Mouse (Mus musculus) gastrocnemius, postnatal 10 days (tissue): ENCODE data around the gene Robo1. TPM values are rescaled to one million over a fixed set of nuclear protein-coding genes. Genes with fewer than 3 reads are reported as not detected.
A peak's percentile ranks its signal among the peaks of the same experiment; 100 is the strongest.

Experiments used
- DNase-seq: peaks from one replicate; pipeline ENCODE4 v3.0.0; 2021; ENCODE audit warnings: mixed read lengths
- total RNA-seq, 2 experiments: library from RNA; stranded (reverse); gene quantifications; 2 replicates each; pipeline ENCODE4 v1.2.3; 2021

Robo1 gene
- total RNA-seq, 2 experiments from 2014 or later: 8.3 to 12.8 TPM

DNA sequence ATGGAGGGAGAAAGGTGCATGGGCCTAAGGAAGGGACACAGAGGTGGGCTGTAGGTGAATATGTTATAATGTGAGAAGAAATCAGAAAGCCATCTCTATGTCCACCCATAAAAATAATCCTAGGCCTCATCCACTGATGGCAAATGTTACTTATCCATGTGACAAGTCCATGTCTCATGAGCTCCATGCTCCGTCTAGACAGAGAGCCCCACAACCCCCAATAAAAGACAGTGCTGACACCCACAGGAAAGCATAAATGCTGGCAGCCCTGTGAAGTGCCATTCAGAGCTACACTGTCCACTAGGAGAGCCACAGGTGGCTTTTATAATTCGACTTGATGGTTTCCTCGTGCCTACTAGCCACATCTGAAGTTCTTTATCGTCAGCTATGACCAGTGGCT lies 694.6 kb downstream of the Robo1 start:
- no peak for DNase-seq

DNA sequence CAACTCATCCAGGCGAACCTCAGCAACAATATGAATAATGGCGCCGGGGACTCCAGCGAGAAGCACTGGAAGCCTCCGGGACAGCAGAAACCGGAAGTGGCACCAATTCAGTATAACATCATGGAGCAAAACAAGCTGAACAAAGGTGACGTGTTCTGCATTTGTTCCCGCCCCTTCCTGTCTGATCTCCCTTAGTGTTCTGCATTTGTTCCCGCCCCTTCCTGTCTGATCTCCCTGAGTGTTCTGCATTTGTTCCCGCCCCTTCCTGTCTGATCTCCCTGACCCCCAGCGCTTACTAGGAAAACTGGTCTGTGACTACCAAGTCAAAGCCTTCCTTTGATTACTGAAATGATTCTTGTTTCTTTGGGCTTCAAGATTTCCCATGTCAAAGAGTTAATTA lies 696.5 kb downstream of the Robo1 start:
- DNase-seq: no peak

DNA sequence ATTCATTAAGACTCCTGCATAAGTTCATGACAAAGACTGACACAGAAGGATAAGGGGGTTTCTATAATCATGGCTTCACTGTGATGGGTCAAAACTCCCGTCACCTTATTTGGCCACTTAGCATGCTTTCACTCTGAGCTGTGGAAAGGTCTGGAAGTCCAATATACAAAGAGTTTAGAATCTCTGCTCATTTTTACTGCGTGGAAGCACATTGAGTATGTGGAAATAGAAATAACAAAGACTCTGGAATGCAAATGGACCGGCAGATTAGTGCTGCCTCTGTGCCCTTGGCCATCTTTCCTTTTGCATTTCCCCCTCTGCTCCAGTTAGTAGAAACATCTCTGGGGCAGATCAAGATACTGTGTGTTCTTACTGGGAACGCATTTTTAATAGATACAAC lies 697.7 kb downstream of the Robo1 start:
- DNase-seq: no peak

DNA sequence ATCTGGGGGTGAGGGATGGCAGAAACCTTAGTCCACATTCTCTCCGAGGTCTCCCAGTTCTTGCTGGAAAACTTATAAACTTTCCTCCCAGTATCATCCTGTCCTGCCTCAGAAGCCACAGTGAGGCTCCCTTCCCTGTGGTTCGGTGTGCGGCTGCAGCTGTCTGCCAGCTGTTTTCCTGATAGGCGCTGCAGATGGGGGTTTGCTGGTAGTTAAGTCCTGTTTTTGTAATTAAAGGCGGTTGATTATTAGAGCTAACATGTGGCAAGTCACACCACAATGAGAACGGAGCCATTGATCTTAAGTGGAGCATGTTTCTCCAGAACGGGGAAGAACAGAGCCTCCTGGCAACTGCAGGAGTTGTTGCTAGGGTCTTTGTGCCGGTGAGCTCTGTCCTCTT lies 699.3 kb downstream of the Robo1 start:
- no peak for DNase-seq

DNA sequence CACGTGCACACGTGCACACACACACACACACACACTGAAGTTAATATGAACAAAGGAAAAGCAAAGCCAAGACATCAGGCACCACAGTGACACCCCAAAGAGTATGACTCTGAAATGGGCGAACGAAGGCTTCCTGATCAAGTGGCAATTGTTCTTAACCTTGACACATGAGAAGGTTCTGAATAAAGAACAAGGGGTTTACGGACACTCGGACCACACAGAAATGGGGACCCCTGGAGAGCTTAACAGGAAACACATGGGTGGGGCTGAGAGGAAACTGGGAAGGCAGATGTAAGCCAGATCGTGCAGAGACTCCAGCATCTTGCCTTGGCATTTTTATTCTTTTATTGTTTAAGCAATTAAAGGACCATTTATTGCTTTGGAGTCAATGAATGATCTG lies 703.2 kb downstream of the Robo1 start:
- DNase-seq: no peak

DNA sequence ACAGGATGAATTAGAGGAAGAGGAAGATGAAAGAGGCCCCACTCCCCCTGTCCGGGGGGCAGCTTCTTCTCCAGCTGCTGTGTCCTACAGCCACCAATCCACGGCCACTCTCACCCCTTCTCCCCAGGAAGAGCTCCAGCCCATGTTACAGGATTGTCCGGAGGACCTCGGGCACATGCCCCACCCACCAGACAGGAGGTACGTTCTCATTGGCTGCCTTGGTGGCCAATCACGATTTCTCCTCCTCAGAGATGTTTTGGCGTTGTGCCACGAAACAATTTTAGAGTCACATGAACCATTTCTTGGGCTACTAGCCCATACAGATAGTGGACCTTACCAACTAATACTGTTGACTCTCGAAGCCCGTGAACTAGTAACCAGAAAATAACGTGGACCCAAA lies 704.8 kb downstream of the Robo1 start:
- no peak for DNase-seq

DNA sequence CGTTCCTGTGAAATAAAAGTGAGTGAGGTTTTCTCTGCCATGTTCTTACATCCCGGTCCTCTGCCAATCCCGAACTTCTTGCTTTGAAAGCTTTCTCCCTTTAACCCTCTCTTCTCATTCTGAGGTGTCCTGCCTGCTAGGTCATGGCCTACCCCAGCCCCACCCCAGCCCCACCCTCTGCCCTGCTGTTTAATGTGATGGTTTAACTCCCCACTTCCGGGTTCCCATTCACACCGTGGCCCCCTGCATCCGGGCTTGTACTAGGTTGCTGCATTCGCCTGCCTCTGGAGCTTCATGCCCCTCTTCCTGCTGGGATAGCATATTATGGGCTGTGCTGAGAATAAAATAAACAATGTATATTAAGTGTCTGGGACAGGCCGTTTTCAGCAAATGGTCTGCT lies 706.4 kb downstream of the Robo1 start:
- DNase-seq: no peak

DNA sequence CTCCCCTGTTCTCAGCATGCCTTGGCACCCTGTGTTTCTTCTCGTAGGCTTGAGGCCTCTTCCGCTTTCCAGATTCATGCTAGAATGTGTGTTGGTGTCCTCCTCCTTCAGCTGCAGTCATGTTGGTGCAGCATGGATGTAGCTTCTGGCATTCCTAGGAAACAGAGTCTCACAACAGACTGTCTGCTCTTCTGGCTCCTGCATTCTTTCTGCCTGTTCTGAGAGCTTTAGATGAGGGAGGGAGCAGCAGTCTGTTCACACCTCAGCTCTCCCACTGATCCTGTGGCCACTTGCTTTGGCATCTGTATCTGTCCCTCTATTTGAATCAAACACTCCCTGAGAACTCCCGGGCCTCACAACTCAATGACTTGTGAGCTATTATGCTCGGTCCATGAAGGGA lies 707.9 kb downstream of the Robo1 start:
- no peak for DNase-seq

DNA sequence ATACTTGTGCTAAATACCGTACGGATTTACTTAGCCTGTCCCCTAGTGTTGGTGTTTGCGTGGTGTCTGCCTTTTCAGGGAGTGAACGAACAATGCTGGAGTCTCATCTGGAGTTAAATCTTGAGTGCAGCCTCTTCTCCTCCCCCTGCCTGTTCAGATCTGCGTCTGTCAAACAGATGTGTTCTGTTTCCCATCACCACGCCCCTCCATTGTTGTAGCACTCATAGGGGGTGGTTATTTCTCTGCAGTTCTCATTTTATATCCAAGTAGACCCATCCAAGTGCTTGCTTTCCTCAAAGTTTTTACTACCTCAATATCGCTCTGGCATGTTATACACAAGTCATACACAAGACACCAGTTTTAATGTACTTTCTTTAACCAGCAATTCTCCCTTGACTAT lies 708.7 kb downstream of the Robo1 start:
- no peak for DNase-seq

DNA sequence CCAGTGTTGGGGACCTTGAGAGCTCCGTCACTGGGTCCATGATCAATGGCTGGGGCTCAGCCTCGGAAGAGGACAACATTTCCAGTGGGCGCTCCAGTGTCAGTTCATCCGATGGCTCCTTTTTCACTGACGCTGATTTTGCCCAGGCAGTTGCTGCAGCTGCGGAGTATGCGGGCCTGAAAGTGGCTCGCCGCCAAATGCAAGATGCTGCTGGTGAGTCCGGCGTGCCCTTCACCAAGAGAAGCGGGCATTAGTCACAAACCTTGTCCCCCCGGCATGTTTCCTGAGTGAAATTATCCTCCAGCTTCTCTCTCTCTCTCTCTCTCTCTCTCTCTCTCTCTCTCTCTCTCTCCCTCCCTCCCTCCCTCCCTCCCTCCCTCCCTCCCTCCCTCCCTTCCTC lies 716.2 kb downstream of the Robo1 start:
- DNase-seq: peak; percentile 32

DNA sequence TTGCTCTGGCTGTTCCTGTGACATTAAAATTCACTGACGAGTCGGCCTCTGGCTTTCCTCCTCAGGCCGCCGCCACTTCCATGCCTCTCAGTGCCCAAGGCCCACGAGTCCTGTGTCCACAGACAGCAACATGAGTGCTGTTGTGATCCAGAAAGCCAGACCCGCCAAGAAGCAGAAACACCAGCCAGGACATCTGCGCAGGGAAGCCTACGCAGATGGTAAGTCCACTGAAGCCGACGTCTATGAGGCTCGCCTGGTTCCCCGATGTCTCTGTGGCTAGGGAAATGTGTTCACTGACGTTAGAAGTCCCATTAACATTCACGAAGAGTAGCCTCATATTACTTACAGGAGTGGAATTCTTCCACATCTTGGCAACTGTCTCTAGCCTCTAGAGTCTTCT lies 719.6 kb downstream of the Robo1 start:
- peak; percentile 32 for DNase-seq

DNA sequence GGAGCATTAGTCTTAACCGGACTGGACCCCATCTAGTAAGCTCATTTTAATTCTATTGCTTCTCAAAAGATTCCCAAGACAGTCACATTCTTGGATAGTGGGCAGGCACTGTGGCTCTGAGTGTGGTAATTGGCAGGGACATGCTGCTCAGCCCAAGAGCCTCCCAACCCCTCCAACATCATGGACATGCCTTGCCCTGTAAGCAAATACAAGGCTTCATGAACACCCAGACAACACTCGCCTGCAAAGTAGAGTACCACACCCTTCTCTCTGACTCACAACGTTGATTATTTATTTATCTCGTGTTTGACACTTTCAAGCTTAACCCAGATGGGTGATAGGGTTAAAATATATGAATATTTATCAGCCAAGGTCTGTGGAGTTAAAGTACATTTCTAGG lies 722.9 kb downstream of the Robo1 start:
- DNase-seq: no peak

DNA sequence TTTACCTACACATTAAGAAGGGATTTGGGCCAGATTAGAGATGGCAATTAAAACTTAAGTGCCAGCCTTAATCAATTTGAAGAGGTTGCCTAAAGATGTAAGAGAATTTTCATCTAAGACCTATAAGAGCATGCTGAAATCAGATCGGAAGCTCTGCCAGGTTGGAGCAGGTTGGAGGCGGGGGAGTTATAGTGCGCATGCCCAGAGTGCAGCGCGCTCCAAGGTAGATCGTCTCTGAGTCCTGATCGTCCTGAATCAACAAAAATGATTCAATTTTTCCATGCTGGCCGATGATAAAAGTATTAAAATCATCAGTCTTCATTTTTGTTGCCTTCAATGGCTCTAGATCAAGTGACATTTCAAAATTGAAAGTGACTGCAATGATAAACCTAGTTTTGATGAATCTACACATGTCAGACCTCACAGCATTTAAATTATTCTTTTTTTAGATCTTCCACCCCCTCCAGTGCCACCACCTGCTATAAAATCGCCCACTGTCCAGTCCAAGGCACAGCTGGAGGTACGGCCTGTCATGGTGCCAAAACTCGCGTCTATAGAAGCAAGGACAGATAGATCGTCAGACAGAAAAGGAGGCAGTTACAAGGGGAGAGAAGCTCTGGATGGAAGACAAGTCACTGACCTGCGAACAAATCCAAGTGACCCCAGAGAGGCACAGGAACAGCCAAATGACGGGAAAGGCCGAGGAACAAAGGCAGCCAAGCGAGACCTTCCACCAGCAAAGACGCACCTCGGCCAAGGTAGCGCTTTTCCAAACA lies 727.3 kb downstream of the Robo1 start:
- DNase-seq: no peak

DNA sequence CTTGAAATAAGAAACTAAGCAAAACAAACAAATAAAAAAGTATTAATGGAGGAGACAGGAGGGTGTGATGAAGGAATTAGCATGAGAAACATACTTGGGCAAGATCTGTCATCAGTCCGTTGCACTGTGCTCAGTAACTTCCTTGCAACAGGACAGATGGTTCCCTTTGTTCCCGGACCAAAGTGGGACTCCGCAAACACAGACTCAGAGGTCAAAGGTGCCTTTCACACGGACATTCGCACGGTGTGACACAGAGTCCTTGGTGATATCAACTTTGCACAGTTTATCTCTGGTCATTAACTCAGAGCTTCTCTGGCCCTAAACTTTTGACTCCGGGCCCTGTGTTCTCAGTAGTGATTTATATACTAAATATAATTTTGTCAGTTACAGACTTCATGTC lies 730.4 kb downstream of the Robo1 start:
- DNase-seq: no peak

DNA sequence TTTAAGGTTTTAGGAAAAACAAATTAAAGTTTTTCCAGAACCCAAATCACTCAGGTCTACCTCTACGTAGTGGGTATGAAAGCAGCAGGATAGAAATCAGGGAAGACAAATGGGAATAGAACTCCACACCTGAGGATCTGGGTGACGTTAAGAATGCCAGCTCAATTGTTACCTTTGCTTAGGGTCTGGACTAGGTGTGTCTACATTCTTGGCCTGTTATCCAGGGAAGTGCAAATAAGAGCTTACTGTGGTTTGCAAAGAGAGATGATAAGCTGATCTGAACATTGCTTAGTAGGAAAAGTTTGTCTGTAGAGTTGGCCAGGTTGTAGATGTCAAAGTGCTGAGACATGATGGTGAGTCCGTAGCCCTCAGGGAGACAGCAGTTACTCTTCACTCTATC lies 754.4 kb downstream of the Robo1 start:
- no peak for DNase-seq

DNA sequence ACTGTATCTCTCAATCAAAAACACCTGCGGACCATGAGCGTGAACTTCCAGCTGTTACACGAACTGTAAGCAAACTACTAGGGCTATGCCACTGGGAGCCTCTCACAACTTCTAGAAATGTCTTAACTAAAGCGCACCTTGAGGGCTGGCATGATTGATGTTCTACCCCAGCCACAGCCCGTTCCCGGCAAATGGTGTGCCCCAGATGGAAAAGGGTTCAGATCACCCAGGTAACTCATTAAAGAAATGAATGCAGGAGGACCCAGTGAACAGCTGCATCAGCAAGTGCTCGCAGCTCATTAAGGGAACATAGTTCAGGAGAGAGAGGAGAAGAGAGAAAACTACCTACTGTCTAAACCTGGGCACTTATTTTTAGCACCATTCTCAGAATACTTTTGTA lies 759.7 kb downstream of the Robo1 start:
- no peak for DNase-seq

DNA sequence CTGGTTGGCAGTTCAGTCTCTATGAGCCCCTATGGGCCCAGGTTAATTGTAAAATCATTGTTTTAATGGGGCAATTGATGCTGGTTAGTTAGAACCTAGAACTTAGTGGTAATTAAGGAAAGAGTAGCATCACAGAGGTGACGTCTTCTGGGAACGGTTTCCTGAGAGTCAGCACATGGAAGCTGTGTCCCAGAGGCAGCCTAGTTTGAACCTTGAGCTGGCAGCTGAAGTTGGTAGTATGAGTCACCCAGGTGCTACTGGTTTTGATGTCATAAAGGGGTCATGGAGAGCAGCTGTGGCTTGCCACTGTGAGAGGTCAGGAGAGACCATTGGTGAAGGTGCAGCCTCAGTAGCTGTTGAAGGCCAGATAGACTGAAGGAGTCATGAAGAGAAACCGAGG lies 763.9 kb downstream of the Robo1 start:
- DNase-seq: no peak

DNA sequence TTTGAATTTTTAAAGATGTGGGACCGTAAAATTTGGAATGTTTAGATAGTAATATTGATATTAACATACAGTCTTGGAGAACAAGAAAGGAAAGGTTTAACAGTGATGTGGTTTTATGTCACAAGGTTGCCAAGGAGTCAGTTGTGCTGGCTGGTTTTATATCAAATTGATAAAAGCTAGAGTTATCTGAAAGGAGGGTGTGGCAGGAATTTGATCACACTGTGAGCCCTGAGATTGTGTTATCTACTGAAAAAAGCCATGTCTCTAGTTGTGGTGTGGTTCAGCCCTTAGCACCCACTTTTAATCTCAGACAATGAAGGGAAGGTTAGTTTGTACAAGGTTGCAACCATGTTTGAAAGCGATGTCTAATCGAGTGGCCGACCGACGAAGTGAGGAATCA lies 764.8 kb downstream of the Robo1 start:
- no peak for DNase-seq

DNA sequence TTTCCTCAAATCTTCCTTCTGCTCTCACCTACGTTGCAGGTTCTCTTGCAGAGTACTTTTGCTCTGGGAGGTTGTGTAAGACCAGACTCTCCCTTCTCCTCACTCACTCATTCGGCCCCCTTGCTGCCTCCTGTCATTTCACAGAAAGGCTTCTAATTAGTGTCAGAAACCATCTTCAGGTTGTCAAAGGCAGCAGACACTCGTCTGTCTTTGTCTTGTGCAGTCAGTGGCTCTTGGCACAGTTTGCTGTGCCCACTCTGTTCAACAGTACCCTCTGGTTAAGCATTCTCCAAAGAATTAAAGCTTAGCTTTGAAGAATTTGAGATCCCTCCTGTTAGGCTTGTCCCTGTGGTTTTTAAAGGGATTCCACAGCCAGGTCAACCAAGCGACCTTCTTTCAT lies 774.3 kb downstream of the Robo1 start:
- no peak for DNase-seq

DNA sequence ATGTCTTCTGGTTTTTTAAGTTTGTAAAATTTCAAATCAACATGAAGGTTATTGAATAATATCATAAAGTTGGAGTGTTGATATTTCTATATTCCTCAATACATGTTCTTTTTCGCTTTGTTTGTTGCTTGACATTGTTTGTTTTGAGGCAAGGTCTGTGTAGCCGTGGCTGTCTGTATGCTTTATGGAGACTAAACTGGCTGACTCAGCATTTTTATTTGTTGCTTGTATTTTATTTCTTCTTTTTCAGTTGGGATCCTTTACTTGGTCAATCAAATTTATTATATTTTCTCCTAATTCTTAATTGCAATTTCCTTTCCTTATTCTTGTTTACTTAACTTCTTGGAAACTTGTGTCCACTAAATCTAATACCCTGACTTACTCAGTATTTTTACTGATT lies 775.0 kb downstream of the Robo1 start:
- no peak for DNase-seq
